Comparison of ENCODE assay signal across 11 mouse cellular contexts in genomic region chr11:8247535-8247934, GRCm38 (mm10).
DNase-seq lines count a peak whose midpoint lies in the region; ATAC-seq lines count a peak whose summit lies in the region.
"Had no signal": no experiment of that assay in that cellular context is flagged by ENCODE, and none has a peak within 500 bp of the region (broad histone marks: within the 10 kb centered on the region; RNA-seq: fewer than 3 reads in every experiment).

No protein-coding gene starts in this region.

- no peaks in the 10 kb centered on the region for H3K4me1 ChIP-seq in heart, embryonic 12.5 days (replicated peaks)
- peaks cover 24% of the 10 kb centered on the region for H3K4me1 ChIP-seq in limb, embryonic 15.5 days
- no peaks in the 10 kb centered on the region for H3K4me1 ChIP-seq in neural tube, embryonic 15.5 days

- no peak overlapping the region for H3K4me2 ChIP-seq in heart, embryonic 12.5 days
- no peak overlapping the region for H3K4me2 ChIP-seq in limb, embryonic 15.5 days
- no peak overlapping the region for H3K4me2 ChIP-seq in neural tube, embryonic 15.5 days
- H3K4me2 ChIP-seq: embryonic facial prominence, embryonic 13.5 days had no signal

- 36% methylated on average over 5 of the region's 5 CpGs for WGBS in heart, embryonic 12.5 days
- 27% methylated on average over 5 of the region's 5 CpGs for WGBS in limb, embryonic 15.5 days
- whole genome bisulfite sequencing in neural tube, embryonic 15.5 days: 66% methylated on average over 5 of the region's 5 CpGs

- H3K36me3 ChIP-seq in heart, embryonic 12.5 days: no peaks in the 10 kb centered on the region
- no peaks in the 10 kb centered on the region for H3K36me3 ChIP-seq in limb, embryonic 15.5 days
- no peaks in the 10 kb centered on the region for H3K36me3 ChIP-seq in neural tube, embryonic 15.5 days
- H3K36me3 ChIP-seq: embryonic facial prominence, embryonic 13.5 days had no signal

- H3K9ac ChIP-seq in heart, embryonic 12.5 days: no peak overlapping the region
- H3K9ac ChIP-seq in limb, embryonic 15.5 days: no peak overlapping the region
- H3K9ac ChIP-seq in neural tube, embryonic 15.5 days (replicated peaks): no peak overlapping the region
- H3K9ac ChIP-seq: embryonic facial prominence, embryonic 13.5 days had no signal

- H3K4me3 ChIP-seq in heart, embryonic 12.5 days: no peak overlapping the region
- no peak overlapping the region for H3K4me3 ChIP-seq in limb, embryonic 15.5 days
- H3K4me3 ChIP-seq in neural tube, embryonic 15.5 days (replicated peaks): no peak overlapping the region
- H3K4me3 ChIP-seq: embryonic facial prominence, embryonic 13.5 days had no signal

- no peaks in the 10 kb centered on the region; the same call in 1 of the 2 replicates for H3K27me3 ChIP-seq in heart, embryonic 12.5 days (replicated peaks)
- no peaks in the 10 kb centered on the region for H3K27me3 ChIP-seq in limb, embryonic 15.5 days
- no peaks in the 10 kb centered on the region for H3K27me3 ChIP-seq in neural tube, embryonic 15.5 days (replicated peaks)
- H3K27me3 ChIP-seq: embryonic facial prominence, embryonic 13.5 days had no signal

- H3K27ac ChIP-seq in heart, embryonic 12.5 days (ENCODE audit: poor library complexity, severe bottlenecking): no peak overlapping the region
- no peak overlapping the region; the same call in 1 of the 2 replicates for H3K27ac ChIP-seq in limb, embryonic 15.5 days
- no peak overlapping the region for H3K27ac ChIP-seq in neural tube, embryonic 15.5 days (replicated peaks)
- H3K27ac ChIP-seq: embryonic facial prominence, embryonic 13.5 days; macrophage had no signal

- peak; percentile 96 for DNase-seq in heart, adult 11 months
- DNase-seq in brain, adult 2 months (ENCODE audit: low read depth, low spot score): peak; percentile 27
- DNase-seq in gastrocnemius, postnatal 25 days: peak; percentile 74
- no peak for DNase-seq in spleen, postnatal 10 days (ENCODE audit: low spot score in 2 of 2)
- DNase-seq: layer of hippocampus, postnatal 36 days had no signal

- ATAC-seq in heart, embryonic 12.5 days (ENCODE audit: insufficient number of reproducible peaks, low FRiP score): no peak
- peak; percentile 70 for ATAC-seq in limb, embryonic 15.5 days (ENCODE audit: insufficient number of reproducible peaks, low FRiP score, low TSS enrichment, low read depth)
- no peak for ATAC-seq in neural tube, embryonic 15.5 days (ENCODE audit: low FRiP score)
- no peak for ATAC-seq in CD4-positive, CD25-positive, alpha-beta regulatory T cell, adult 4 months

- H3K9me3 ChIP-seq in heart, embryonic 12.5 days (replicated peaks): no peaks in the 10 kb centered on the region
- H3K9me3 ChIP-seq in limb, embryonic 15.5 days: no peaks in the 10 kb centered on the region
- H3K9me3 ChIP-seq in neural tube, embryonic 15.5 days (replicated peaks): no peaks in the 10 kb centered on the region
- H3K9me3 ChIP-seq: embryonic facial prominence, embryonic 13.5 days had no signal

Comparison
In these comparisons a context has a peak if more than half of its experiments do, and no peak if none do; other contexts are left out.
1. DNase-seq: peak in heart, adult 11 months (single experiment), brain, adult 2 months (single experiment) and gastrocnemius, postnatal 25 days (single experiment); none in spleen, postnatal 10 days (0 of 2).